Comparison of ENCODE assay signal across 8 mouse cellular contexts in the genomic region with DNA sequence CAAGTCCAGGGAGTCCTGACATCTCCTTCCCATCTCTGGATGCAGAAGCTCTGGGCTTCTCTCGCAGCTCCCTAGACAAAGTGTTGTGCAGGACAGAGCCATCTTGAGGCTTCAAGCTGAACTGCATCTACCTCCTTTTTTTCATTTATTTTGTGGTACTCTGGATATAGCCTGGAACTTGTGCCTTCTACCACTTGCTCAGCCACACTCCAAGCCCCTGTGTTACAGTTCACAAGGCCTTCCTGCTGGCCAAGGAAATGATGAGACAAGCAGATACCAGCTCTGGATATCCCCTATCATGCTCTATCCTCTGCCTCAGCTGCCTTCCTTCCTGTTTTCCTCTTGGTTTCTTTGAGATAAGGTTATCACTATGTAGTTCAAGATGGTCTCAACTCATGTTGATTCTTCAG. TPM values are rescaled to one million over a fixed set of nuclear protein-coding genes. Genes with fewer than 3 reads are reported as not detected.
DNase-seq lines count a peak whose midpoint lies in the region; ATAC-seq and TF ChIP-seq lines count a peak whose summit lies in the region.

No protein-coding gene starts in this region.

- H3K4me1 ChIP-seq in forebrain, postnatal 0 days (ENCODE audit: insufficient read depth), result no peaks in the 10 kb centered on the region
- H3K4me1 ChIP-seq in lung, postnatal 0 days (ENCODE audit: insufficient read depth, low read depth, low read length), result no peaks in the 10 kb centered on the region

- H3K4me3 ChIP-seq in forebrain, postnatal 0 days (ENCODE audit: low read depth, low read length), result no peak overlapping the region
- no peak overlapping the region for H3K4me3 ChIP-seq in lung, postnatal 0 days (ENCODE audit: low read depth, low read length)

- H3K9ac ChIP-seq in forebrain, postnatal 0 days, result no peak overlapping the region
- no peak overlapping the region for H3K9ac ChIP-seq in lung, postnatal 0 days (replicated peaks; ENCODE audit: low read depth)

- peak; percentile 78 for ATAC-seq in forebrain, postnatal 0 days
- peak; percentile 21; the same call in 1 of the 2 replicates for ATAC-seq in lung, postnatal 0 days
- no peak for ATAC-seq in inflammation-experienced regulatory T-cells, adult 6 months

- H3K4me2 ChIP-seq in forebrain, postnatal 0 days (ENCODE audit: low read depth), result no peak overlapping the region
- no peak overlapping the region for H3K4me2 ChIP-seq in lung, postnatal 0 days (replicated peaks; ENCODE audit: low read depth, low read length)

- intact Hi-C loops in heart, postnatal 10 days (cut with DNase I), result loop anchor here (2.0 kb wide), 1 partner anchor 33 kb away; no protein-coding TSS in a partner anchor

- peaks cover 58% of the 10 kb centered on the region for H3K36me3 ChIP-seq in forebrain, postnatal 0 days (ENCODE audit: insufficient read depth)
- peaks cover 8% of the 10 kb centered on the region for H3K36me3 ChIP-seq in lung, postnatal 0 days (ENCODE audit: insufficient read depth, low read length)

- no peak overlapping the region for H3K27ac ChIP-seq in forebrain, postnatal 0 days (ENCODE audit: low read depth, low read length)
- H3K27ac ChIP-seq in lung, postnatal 0 days (ENCODE audit: low read length), result no peak overlapping the region

- DNase-seq in heart, postnatal 10 days, result peak; percentile 41 to 66
- DNase-seq in heart, adult 11 months, result no peak
- DNase-seq in thymus, postnatal 25 days, result peak; percentile 16
- DNase-seq in thymus, postnatal 14 days, result no peak
- peak; percentile 69 for DNase-seq in forebrain, postnatal 0 days
- peak; percentile 71 for DNase-seq in lung, postnatal 0 days (ENCODE audit: low spot score)
- no peak for DNase-seq in ovary, adult 18-20 months (ENCODE audit: low spot score)

- H3K27me3 ChIP-seq in forebrain, postnatal 0 days (ENCODE audit: insufficient read depth, low read length), result no peaks in the 10 kb centered on the region
- H3K27me3 ChIP-seq in lung, postnatal 0 days (replicated peaks; ENCODE audit: insufficient read depth, low read length), result no peaks in the 10 kb centered on the region

- 3% methylated on average over 1 of the region's 1 CpGs for WGBS in forebrain, postnatal 0 days
- 29% methylated on average over 1 of the region's 1 CpGs for WGBS in lung, postnatal 0 days

- TF ChIP-seq CTCF in forebrain, postnatal 0 days (IDR thresholded peaks at IDR 0.05; ENCODE audit: low read depth), result peak; percentile 73
- TF ChIP-seq CTCF in lung, postnatal 0 days (IDR thresholded peaks at IDR 0.05), result peak; percentile 76

- H3K9me3 ChIP-seq in forebrain, postnatal 0 days (ENCODE audit: low read length), result no peaks in the 10 kb centered on the region
- H3K9me3 ChIP-seq in lung, postnatal 0 days (ENCODE audit: low read length), result no peaks in the 10 kb centered on the region

- TF ChIP-seq EP300 in lung, postnatal 0 days (IDR thresholded peaks at IDR 0.05), result no peak

RNA-seq across cellular contexts. Expression of gene Avp, which starts 15.3 kb away (rescaled TPM):
- total RNA-seq in heart, postnatal 10 days (2021), result 1 to 10 TPM in 1 of 2 experiments, under 1 TPM in 1; 0.60 to 1.1 TPM
- total RNA-seq in forebrain, postnatal 0 days (2014; rRNA removed), result 87.2 and 92.1 TPM in 2 replicates
- 83.0 and 181 TPM in 2 replicates for polyA plus RNA-seq in forebrain, postnatal 0 days (2015; fragmentation: Nextera tagmentation; extraction: Ambion mirVana)
- not detected in 2 replicates for polyA plus RNA-seq in lung, postnatal 0 days (2015; fragmentation: Nextera tagmentation; extraction: Ambion mirVana)
- not detected for polyA plus RNA-seq in inflammation-experienced regulatory T-cells, adult 6 months (2017; shearing (Covaris generic))

RNA-seq across cellular contexts. Expression of gene Oxt, which starts 21.6 kb away (rescaled TPM):
- under 1 TPM in 1 of 2 experiments, not detected in 1; 0.62 TPM for total RNA-seq in heart, postnatal 10 days (2021)
- total RNA-seq in forebrain, postnatal 0 days (2014; rRNA removed), result 4.0 and 8.8 TPM in 2 replicates
- polyA plus RNA-seq in forebrain, postnatal 0 days (2015; fragmentation: Nextera tagmentation; extraction: Ambion mirVana), result 2.2 and 8.1 TPM in 2 replicates
- not detected in 2 replicates for polyA plus RNA-seq in lung, postnatal 0 days (2015; fragmentation: Nextera tagmentation; extraction: Ambion mirVana)
- polyA plus RNA-seq in inflammation-experienced regulatory T-cells, adult 6 months (2017; shearing (Covaris generic)), result not detected

RNA-seq across cellular contexts. Expression of gene Fastkd5, which starts 32.2 kb away (rescaled TPM):
- total RNA-seq in heart, postnatal 10 days (2021), result 1 to 10 TPM; 8.8 to 9.5 TPM
- 10.0 and 11.0 TPM in 2 replicates for total RNA-seq in forebrain, postnatal 0 days (2014; rRNA removed)
- 7.1 and 8.1 TPM in 2 replicates for polyA plus RNA-seq in forebrain, postnatal 0 days (2015; fragmentation: Nextera tagmentation; extraction: Ambion mirVana)
- 4.8 and 5.9 TPM in 2 replicates for polyA plus RNA-seq in lung, postnatal 0 days (2015; fragmentation: Nextera tagmentation; extraction: Ambion mirVana)
- 10 to 100 TPM in 2 of 3 experiments, 1 to 10 TPM in 1; 8.5 to 11.7 (median 10.3) TPM for polyA plus RNA-seq in inflammation-experienced regulatory T-cells, adult 6 months (2017; shearing (Covaris generic))

RNA-seq across cellular contexts. Expression of gene Ubox5, which starts 32.2 kb away (rescaled TPM):
- total RNA-seq in heart, postnatal 10 days (2021), result 1 to 10 TPM; 6.2 to 6.4 TPM
- total RNA-seq in forebrain, postnatal 0 days (2014; rRNA removed), result 5.5 and 6.6 TPM in 2 replicates
- 5.9 and 7.3 TPM in 2 replicates for polyA plus RNA-seq in forebrain, postnatal 0 days (2015; fragmentation: Nextera tagmentation; extraction: Ambion mirVana)
- 4.4 TPM in 2 replicates for polyA plus RNA-seq in lung, postnatal 0 days (2015; fragmentation: Nextera tagmentation; extraction: Ambion mirVana)
- polyA plus RNA-seq in inflammation-experienced regulatory T-cells, adult 6 months (2017; shearing (Covaris generic)), result 10 to 100 TPM in 2 of 3 experiments, 1 to 10 TPM in 1; 8.0 to 11.1 (median 10.6) TPM

RNA-seq across cellular contexts. Expression of gene Mrps26, which starts 34.1 kb away (rescaled TPM):
- 10 to 100 TPM; 76.2 to 77.8 TPM for total RNA-seq in heart, postnatal 10 days (2021)
- 46.2 and 59.7 TPM in 2 replicates for total RNA-seq in forebrain, postnatal 0 days (2014; rRNA removed)
- 113 and 119 TPM in 2 replicates for polyA plus RNA-seq in forebrain, postnatal 0 days (2015; fragmentation: Nextera tagmentation; extraction: Ambion mirVana)
- polyA plus RNA-seq in lung, postnatal 0 days (2015; fragmentation: Nextera tagmentation; extraction: Ambion mirVana), result 61.0 and 64.0 TPM in 2 replicates
- polyA plus RNA-seq in inflammation-experienced regulatory T-cells, adult 6 months (2017; shearing (Covaris generic)), result 10 to 100 TPM; 20.8 to 29.7 (median 27.1) TPM

Comparison
In these comparisons a context has a peak if more than half of its experiments do, and no peak if none do; other contexts are left out.
1. DNase-seq: peak in heart, postnatal 10 days (2 of 2), thymus, postnatal 25 days (single experiment), forebrain, postnatal 0 days (single experiment) and lung, postnatal 0 days (single experiment); none in heart, adult 11 months (single experiment), thymus, postnatal 14 days (single experiment) and ovary, adult 18-20 months (single experiment).
2. RNA of gene Avp, which starts 15.3 kb away (polyA plus RNA-seq): 83.0 to 181 TPM in forebrain, postnatal 0 days; not detected in lung, postnatal 0 days and not detected in inflammation-experienced regulatory T-cells, adult 6 months; every median in the first group is over 10 times any median in the second.